Mouse (Mus musculus): ENCODE results near the gene Zmat1. TPM values are rescaled to one million over a fixed set of nuclear protein-coding genes. Genes with fewer than 3 reads are reported as not detected.
A peak's percentile ranks its signal among the peaks of the same experiment; 100 is the strongest.
"Not testable (repeated sequence)": the region's sequence is repeated elsewhere in the genome, so short reads cannot be mapped to it uniquely, and the experiment has no call there.

Zmat1 gene
- 4.2 and 5.5 TPM in 2 replicates for polyA plus RNA-seq (2014; fragmentation: Nextera tagmentation; extraction: Ambion mirVana)

GRCm38 (mm10) chrX:135008720-135009470 is at the start of gene Zmat1:
Zmat1 (minus strand) TSS chrX:135009209.
- Histone ChIP-seq H3K27ac (ENCODE audit: low read depth) (peak within 1 kb of the TSS; percentile 86), H3K4me1 (replicated peaks; ENCODE audit: control insufficient read depth, insufficient read depth, low read length) (no peaks in the 10 kb centered on the region)
- WGBS: 12% methylated on average over 38 of the region's 65 CpGs

GRCm38 (mm10) chrX:135053939-135054338 is 44.9 kb upstream of the Zmat1 start:
- H3K9ac ChIP-seq (ENCODE audit: low read length); DNase-seq (ENCODE audit: low spot score); ATAC-seq (replicated peaks; ENCODE audit: low FRiP score, low TSS enrichment, low read depth); H3K4me2 ChIP-seq (ENCODE audit: low read length); H3K9me3 ChIP-seq (ENCODE audit: control insufficient read depth, low read length); H3K4me1 ChIP-seq (replicated peaks; ENCODE audit: control insufficient read depth, insufficient read depth, low read length); H3K4me3 ChIP-seq (ENCODE audit: low read depth, low read length); H3K36me3 ChIP-seq (ENCODE audit: control insufficient read depth, insufficient read depth, low read length); H3K27ac ChIP-seq (ENCODE audit: low read depth): not testable (repeated sequence)
- 74% methylated on average over 1 of the region's 1 CpGs for WGBS
- peaks cover 10% of the 10 kb centered on the region for H3K27me3 ChIP-seq (replicated peaks; ENCODE audit: control insufficient read depth, insufficient read depth, low read length)

More at GRCm38 (mm10) chrX:135008720-135009470, at the start of gene Zmat1:
- peak within 1 kb of the TSS; percentile 55 for H3K4me3 ChIP-seq (ENCODE audit: low read depth, low read length)
- no peaks in the 10 kb centered on the region for H3K36me3 ChIP-seq (ENCODE audit: control insufficient read depth, insufficient read depth, low read length)
- H3K4me2 ChIP-seq (ENCODE audit: low read length): peak within 1 kb of the TSS; percentile 49
- peak within 1 kb of the TSS; percentile 71 for H3K9ac ChIP-seq (ENCODE audit: low read length)
- H3K9me3 ChIP-seq (ENCODE audit: control insufficient read depth, low read length): no peaks in the 10 kb centered on the region
- DNase-seq (ENCODE audit: low spot score) (peak; percentile 82), ATAC-seq (replicated peaks; ENCODE audit: low FRiP score, low TSS enrichment, low read depth) (peak; percentile 100)
- no peaks in the 10 kb centered on the region for H3K27me3 ChIP-seq (replicated peaks; ENCODE audit: control insufficient read depth, insufficient read depth, low read length)

- H3K27ac ChIP-seq (ENCODE audit: low read depth): no peak overlapping the region
- peaks cover 11% of the 10 kb centered on the region; the same call in 1 of the 2 replicates for H3K27me3 ChIP-seq (replicated peaks; ENCODE audit: control insufficient read depth, insufficient read depth, low read length)
- 19% methylated on average over 24 of the region's 24 CpGs for WGBS
- no peak overlapping the region for H3K9ac ChIP-seq (ENCODE audit: low read length)
- peak; percentile 51 for DNase-seq (ENCODE audit: low spot score)
- peak overlapping the region; percentile 1; the same call in 1 of the 2 replicates for H3K4me3 ChIP-seq (ENCODE audit: low read depth, low read length)
- H3K9me3 ChIP-seq (ENCODE audit: control insufficient read depth, low read length): no peaks in the 10 kb centered on the region
- no peak for ATAC-seq (replicated peaks; ENCODE audit: low FRiP score, low TSS enrichment, low read depth)
- peak overlapping the region; percentile 39 for H3K4me2 ChIP-seq (ENCODE audit: low read length)
- H3K4me1 ChIP-seq (replicated peaks; ENCODE audit: control insufficient read depth, insufficient read depth, low read length): no peaks in the 10 kb centered on the region
- H3K36me3 ChIP-seq (ENCODE audit: control insufficient read depth, insufficient read depth, low read length): no peaks in the 10 kb centered on the region
Observed at GRCm38 (mm10) chrX:135035962-135036375, 27.0 kb upstream of the Zmat1 start.

GRCm38 (mm10) chrX:135025135-135025534 is 16.1 kb upstream of the Zmat1 start:
- H3K4me3 ChIP-seq (ENCODE audit: low read depth, low read length): no peak overlapping the region
- ATAC-seq (replicated peaks; ENCODE audit: low FRiP score, low TSS enrichment, low read depth) (no peak), DNase-seq (ENCODE audit: low spot score) (no peak)
- no peak overlapping the region for H3K27ac ChIP-seq (ENCODE audit: low read depth)
- H3K4me1 ChIP-seq (replicated peaks; ENCODE audit: control insufficient read depth, insufficient read depth, low read length): no peaks in the 10 kb centered on the region
- peaks cover 10% of the 10 kb centered on the region for H3K27me3 ChIP-seq (replicated peaks; ENCODE audit: control insufficient read depth, insufficient read depth, low read length)
- no peak overlapping the region for H3K9ac ChIP-seq (ENCODE audit: low read length)
- no peaks in the 10 kb centered on the region for H3K36me3 ChIP-seq (ENCODE audit: control insufficient read depth, insufficient read depth, low read length)
- no peak overlapping the region for H3K4me2 ChIP-seq (ENCODE audit: low read length)
- 81% methylated on average over 9 of the region's 9 CpGs for WGBS
- no peaks in the 10 kb centered on the region for H3K9me3 ChIP-seq (ENCODE audit: control insufficient read depth, low read length)

- Histone ChIP-seq H3K9me3 (ENCODE audit: control insufficient read depth, low read length) (no peaks in the 10 kb centered on the region), H3K27ac (ENCODE audit: low read depth) (no peak overlapping the region), H3K4me3 (ENCODE audit: low read depth, low read length) (no peak overlapping the region), H3K9ac (ENCODE audit: low read length) (no peak overlapping the region), H3K4me1 (replicated peaks; ENCODE audit: control insufficient read depth, insufficient read depth, low read length) (no peaks in the 10 kb centered on the region), H3K27me3 (replicated peaks; ENCODE audit: control insufficient read depth, insufficient read depth, low read length) (no peaks in the 10 kb centered on the region), H3K4me2 (ENCODE audit: low read length) (no peak overlapping the region), H3K36me3 (ENCODE audit: control insufficient read depth, insufficient read depth, low read length) (no peaks in the 10 kb centered on the region)
- ATAC-seq (replicated peaks; ENCODE audit: low FRiP score, low TSS enrichment, low read depth) (no peak), DNase-seq (ENCODE audit: low spot score) (no peak)
- 45% methylated on average over 3 of the region's 3 CpGs for WGBS
Observed at GRCm38 (mm10) chrX:135011381-135011780, 2.4 kb upstream of the Zmat1 start.

- Histone ChIP-seq H3K27ac (ENCODE audit: low read depth) (no peak overlapping the region), H3K27me3 (replicated peaks; ENCODE audit: control insufficient read depth, insufficient read depth, low read length) (no peaks in the 10 kb centered on the region), H3K9me3 (ENCODE audit: control insufficient read depth, low read length) (no peaks in the 10 kb centered on the region), H3K4me2 (ENCODE audit: low read length) (peak overlapping the region; percentile 49), H3K36me3 (ENCODE audit: control insufficient read depth, insufficient read depth, low read length) (no peaks in the 10 kb centered on the region), H3K9ac (ENCODE audit: low read length) (no peak overlapping the region), H3K4me1 (replicated peaks; ENCODE audit: control insufficient read depth, insufficient read depth, low read length) (no peaks in the 10 kb centered on the region), H3K4me3 (ENCODE audit: low read depth, low read length) (peak overlapping the region; percentile 30)
- DNase-seq (ENCODE audit: low spot score): no peak
- ATAC-seq (replicated peaks; ENCODE audit: low FRiP score, low TSS enrichment, low read depth): no peak; the same call in 1 of the 2 replicates
- 25% methylated on average over 6 of the region's 6 CpGs for WGBS
Observed at GRCm38 (mm10) chrX:135009471-135009815, 434 bp upstream of the Zmat1 start.

GRCm38 (mm10) chrX:135008021-135008420 is 988 bp downstream of the Zmat1 start:
- no peaks in the 10 kb centered on the region for H3K27me3 ChIP-seq (replicated peaks; ENCODE audit: control insufficient read depth, insufficient read depth, low read length)
- H3K4me3 ChIP-seq (ENCODE audit: low read depth, low read length): peak overlapping the region; percentile 55
- DNase-seq (ENCODE audit: low spot score): no peak
- peak overlapping the region; percentile 42 for H3K4me2 ChIP-seq (ENCODE audit: low read length)
- whole genome bisulfite sequencing: 40% methylated on average over 5 of the region's 5 CpGs
- H3K9ac ChIP-seq (ENCODE audit: low read length): no peak overlapping the region
- H3K27ac ChIP-seq (ENCODE audit: low read depth): no peak overlapping the region
- no peak for ATAC-seq (replicated peaks; ENCODE audit: low FRiP score, low TSS enrichment, low read depth)
- no peaks in the 10 kb centered on the region for H3K9me3 ChIP-seq (ENCODE audit: control insufficient read depth, low read length)
- no peaks in the 10 kb centered on the region for H3K36me3 ChIP-seq (ENCODE audit: control insufficient read depth, insufficient read depth, low read length)
- no peaks in the 10 kb centered on the region for H3K4me1 ChIP-seq (replicated peaks; ENCODE audit: control insufficient read depth, insufficient read depth, low read length)

GRCm38 (mm10) chrX:134964546-134964945 is 44.5 kb downstream of the Zmat1 start, which contains the start of gene Nxf2:
Nxf2 (minus strand) TSS chrX:134964754.
- ATAC-seq (replicated peaks; ENCODE audit: low FRiP score, low TSS enrichment, low read depth) (no peak), DNase-seq (ENCODE audit: low spot score) (no peak)
- Histone ChIP-seq H3K4me3 (ENCODE audit: low read depth, low read length) (peak within 1 kb of the TSS; percentile 12; the same call in 1 of the 2 replicates), H3K36me3 (ENCODE audit: control insufficient read depth, insufficient read depth, low read length) (no peaks in the 10 kb centered on the region), H3K27me3 (replicated peaks; ENCODE audit: control insufficient read depth, insufficient read depth, low read length) (no peaks in the 10 kb centered on the region; the same call in 1 of the 2 replicates), H3K4me1 (replicated peaks; ENCODE audit: control insufficient read depth, insufficient read depth, low read length) (no peaks in the 10 kb centered on the region), H3K9ac (ENCODE audit: low read length) (0 out of 2 replicates have a peak within 1 kb of the TSS, but pooled peaks have one; percentile 0), H3K4me2 (ENCODE audit: low read length) (peak within 1 kb of the TSS; percentile 38), H3K27ac (ENCODE audit: low read depth) (no peak within 1 kb of the TSS), H3K9me3 (ENCODE audit: control insufficient read depth, low read length) (no peaks in the 10 kb centered on the region)
- 89% methylated on average over 19 of the region's 19 CpGs for WGBS
